ENCODE assay signal across 9 mouse cellular contexts in the genomic region with DNA sequence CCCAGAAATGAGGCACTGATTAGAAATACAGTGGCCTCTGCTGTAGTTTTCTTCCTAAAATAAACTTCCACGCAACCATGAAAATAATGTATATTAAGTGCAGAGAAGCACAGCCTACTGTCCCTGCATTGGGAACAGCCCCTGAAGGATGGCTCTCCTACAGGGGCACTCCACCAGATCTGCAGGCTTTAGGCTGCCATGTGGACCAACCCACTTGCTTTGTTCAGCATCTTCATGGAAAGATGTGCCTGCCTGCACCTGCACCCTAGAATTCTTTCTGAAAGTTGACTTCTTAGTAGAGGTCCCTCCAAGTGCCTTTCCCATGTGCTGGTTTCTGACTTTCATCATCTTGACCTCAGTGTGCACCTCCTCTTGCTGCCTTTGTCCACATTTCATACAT.
"Had no signal": no experiment of that assay in that cellular context is flagged by ENCODE, and none has a peak within 500 bp of the region (broad histone marks: within the 10 kb centered on the region; RNA-seq: fewer than 3 reads in every experiment).

No protein-coding gene starts in this region.

- H3K9ac ChIP-seq: limb, embryonic 13.5 days; liver, embryonic 14.5 days; midbrain, embryonic 13.5 days; neural tube, embryonic 15.5 days had no signal

- H3K9me3 ChIP-seq: limb, embryonic 13.5 days; midbrain, embryonic 13.5 days; neural tube, embryonic 15.5 days had no signal

- H3K4me1 ChIP-seq: midbrain, embryonic 13.5 days had no signal

- H3K36me3 ChIP-seq: limb, embryonic 13.5 days; midbrain, embryonic 13.5 days; neural tube, embryonic 15.5 days had no signal

- H3K4me2 ChIP-seq: limb, embryonic 13.5 days; midbrain, embryonic 13.5 days; neural tube, embryonic 15.5 days had no signal

- DNase-seq: lung, adult 18-20 months; right cerebral cortex, adult 18-20 months; right cerebral cortex, postnatal 25 days had no signal

- H3K4me3 ChIP-seq: limb, embryonic 13.5 days; midbrain, embryonic 13.5 days; myocyte; neural tube, embryonic 15.5 days had no signal

- H3K27me3 ChIP-seq: limb, embryonic 13.5 days; midbrain, embryonic 13.5 days; neural tube, embryonic 15.5 days had no signal

- H3K27ac ChIP-seq: kidney, postnatal 0 days; limb, embryonic 13.5 days; liver, embryonic 14.5 days; midbrain, embryonic 13.5 days; neural tube, embryonic 15.5 days had no signal

- ATAC-seq: midbrain, embryonic 13.5 days had no signal
